Comparison of ENCODE assay signal across 17 mouse cellular contexts in genomic region chr17:51789098-51789497, GRCm38 (mm10).
"Had no signal": no experiment of that assay in that cellular context is flagged by ENCODE, and none has a peak within 500 bp of the region (broad histone marks: within the 10 kb centered on the region; RNA-seq: fewer than 3 reads in every experiment).

No protein-coding gene starts in this region.

- H3K9ac ChIP-seq: liver, embryonic 15.5 days; neural tube, embryonic 15.5 days had no signal

- H3K27ac ChIP-seq: kidney, postnatal 0 days; limb, embryonic 10.5 days; liver, embryonic 15.5 days; neural tube, embryonic 15.5 days; stomach, postnatal 0 days had no signal

- H3K4me2 ChIP-seq: liver, embryonic 11.5 days; liver, embryonic 15.5 days; midbrain, embryonic 11.5 days; neural tube, embryonic 15.5 days had no signal

- DNase-seq: kidney, adult 9 months; kidney, postnatal 4 days; lung, adult 2 months; lung, postnatal 4 days; right cerebral cortex, adult 18-20 months; thymus, postnatal 4 days had no signal

- H3K36me3 ChIP-seq: liver, embryonic 15.5 days; neural tube, embryonic 15.5 days had no signal

- H3K9me3 ChIP-seq: limb, embryonic 10.5 days; liver, embryonic 15.5 days; megakaryocyte, embryonic 14.5 days; neural tube, embryonic 15.5 days had no signal

- H3K4me1 ChIP-seq: liver, embryonic 15.5 days; megakaryocyte, embryonic 14.5 days had no signal

- ATAC-seq: lung, postnatal 0 days; midbrain, embryonic 16.5 days had no signal

- H3K4me3 ChIP-seq: layer of hippocampus, adult 2 months; limb, embryonic 10.5 days; liver, embryonic 15.5 days; megakaryocyte, embryonic 14.5 days; neural tube, embryonic 15.5 days had no signal

- H3K27me3 ChIP-seq: liver, embryonic 15.5 days; megakaryocyte, embryonic 14.5 days; neural tube, embryonic 15.5 days had no signal
